ENCODE assay signal across 8 mouse cellular contexts in genomic region chr6:53820486-53820985, GRCm38 (mm10). TPM values are rescaled to one million over a fixed set of nuclear protein-coding genes. Genes with fewer than 3 reads are reported as not detected.
A peak's percentile ranks its signal among the peaks of the same experiment; 100 is the strongest.
DNase-seq lines count a peak whose midpoint lies in the region; ATAC-seq and TF ChIP-seq lines count a peak whose summit lies in the region.

Gene Tril (minus strand): TSS chr6:53820830.

- H3K27ac ChIP-seq in bone marrow macrophage, adult 2 months (ENCODE audit: insufficient read depth, low read depth, low read length) = no peak within 1 kb of the TSS
- H3K27ac ChIP-seq in intestine, embryonic 15.5 days = peak within 1 kb of the TSS; percentile 96
- H3K27ac ChIP-seq in midbrain, embryonic 11.5 days (ENCODE audit: low read depth, low read length) = peak within 1 kb of the TSS; percentile 60
- H3K27ac ChIP-seq in stomach, postnatal 0 days (replicated peaks) = peak within 1 kb of the TSS; percentile 93

- peak within 1 kb of the TSS; percentile 62 for H3K9ac ChIP-seq in intestine, embryonic 15.5 days
- peak within 1 kb of the TSS; percentile 69 for H3K9ac ChIP-seq in midbrain, embryonic 11.5 days (ENCODE audit: low read length)
- peak within 1 kb of the TSS; percentile 68 for H3K9ac ChIP-seq in stomach, postnatal 0 days (ENCODE audit: low read length)

- peaks cover 2% of the 10 kb centered on the region; the same call in 1 of the 2 replicates for H3K4me1 ChIP-seq in bone marrow macrophage, adult 2 months (ENCODE audit: control insufficient read depth, insufficient read depth, low read length)
- H3K4me1 ChIP-seq in intestine, embryonic 15.5 days (replicated peaks) = peaks cover 28% of the 10 kb centered on the region
- peaks cover 24% of the 10 kb centered on the region for H3K4me1 ChIP-seq in midbrain, embryonic 11.5 days (ENCODE audit: control insufficient read depth, insufficient read depth, low read length)
- peaks cover 19% of the 10 kb centered on the region for H3K4me1 ChIP-seq in stomach, postnatal 0 days (replicated peaks; ENCODE audit: control insufficient read depth, insufficient read depth)

- peak within 1 kb of the TSS; percentile 33 for H3K4me3 ChIP-seq in bone marrow macrophage, adult 2 months (ENCODE audit: insufficient read depth, low read length)
- H3K4me3 ChIP-seq in intestine, embryonic 15.5 days (replicated peaks) = peak within 1 kb of the TSS; percentile 50
- peak within 1 kb of the TSS; percentile 44 for H3K4me3 ChIP-seq in midbrain, embryonic 11.5 days (ENCODE audit: low read depth, low read length)
- peak within 1 kb of the TSS; percentile 57 for H3K4me3 ChIP-seq in stomach, postnatal 0 days (ENCODE audit: low read depth, low read length)

- no peaks in the 10 kb centered on the region for H3K9me3 ChIP-seq in intestine, embryonic 15.5 days
- no peaks in the 10 kb centered on the region for H3K9me3 ChIP-seq in midbrain, embryonic 11.5 days (ENCODE audit: control insufficient read depth, low read length)
- H3K9me3 ChIP-seq in stomach, postnatal 0 days (ENCODE audit: control insufficient read depth, low read length) = no peaks in the 10 kb centered on the region

- TF ChIP-seq POLR2A in bone marrow macrophage, adult 2 months (IDR thresholded peaks at IDR 0.05; ENCODE audit: borderline replicate concordance, low read depth, low read length) = no peak

- H3K36me3 ChIP-seq in intestine, embryonic 15.5 days = no peaks in the 10 kb centered on the region
- H3K36me3 ChIP-seq in midbrain, embryonic 11.5 days (ENCODE audit: control insufficient read depth, insufficient read depth, low read length) = no peaks in the 10 kb centered on the region
- H3K36me3 ChIP-seq in stomach, postnatal 0 days (ENCODE audit: control insufficient read depth, insufficient read depth, low read length) = no peaks in the 10 kb centered on the region

- H3K27me3 ChIP-seq in intestine, embryonic 15.5 days (replicated peaks) = peaks cover 36% of the 10 kb centered on the region
- H3K27me3 ChIP-seq in midbrain, embryonic 11.5 days (ENCODE audit: control insufficient read depth, insufficient read depth, low read length) = peaks cover 40% of the 10 kb centered on the region
- no peaks in the 10 kb centered on the region; the same call in 1 of the 2 replicates for H3K27me3 ChIP-seq in stomach, postnatal 0 days (ENCODE audit: control insufficient read depth, insufficient read depth, low read length)

- TF ChIP-seq EP300 in stomach, postnatal 0 days (optimal IDR thresholded peaks at IDR 0.05) = peak; percentile 75

- no peak for TF ChIP-seq CTCF in bone marrow macrophage, adult 2 months (IDR thresholded peaks at IDR 0.05; ENCODE audit: low read depth, low read length)
- TF ChIP-seq CTCF in stomach, postnatal 0 days (IDR thresholded peaks at IDR 0.05; ENCODE audit: low read depth) = peak; percentile 23; the same call in 1 of the 2 replicates

- intact Hi-C loops in gastrocnemius, postnatal 36 days (cut with DNase I) = no loop called here
- intact Hi-C loops in left cerebral cortex, postnatal 36 days (cut with DNase I) = loop anchor here (5.0 kb wide), 1 partner anchor 37 kb away; no protein-coding TSS in a partner anchor

- ATAC-seq in intestine, embryonic 15.5 days = peak; percentile 73
- ATAC-seq in midbrain, embryonic 11.5 days (ENCODE audit: low FRiP score) = peak; percentile 70
- peak; percentile 72; the same call in 1 of the 2 replicates for ATAC-seq in stomach, postnatal 0 days (ENCODE audit: low FRiP score, low TSS enrichment)
- no peak for ATAC-seq in erythroid progenitor cell, adult 5-6 weeks (replicated peaks; ENCODE audit: low FRiP score, poor library complexity, severe bottlenecking)

- H3K4me2 ChIP-seq in intestine, embryonic 15.5 days (replicated peaks) = peak within 1 kb of the TSS; percentile 92
- H3K4me2 ChIP-seq in midbrain, embryonic 11.5 days = peak within 1 kb of the TSS; percentile 79
- peak within 1 kb of the TSS; percentile 77 for H3K4me2 ChIP-seq in stomach, postnatal 0 days (replicated peaks; ENCODE audit: low read depth)

- WGBS in intestine, embryonic 15.5 days = under 1% methylated on average over 43 of the region's 43 CpGs
- under 1% methylated on average over 43 of the region's 43 CpGs for WGBS in midbrain, embryonic 11.5 days
- WGBS in stomach, postnatal 0 days = under 1% methylated on average over 43 of the region's 43 CpGs

- peak; percentile 67 for DNase-seq in embryo, embryonic 11.5 days (ENCODE audit: low read depth, low spot score)
- DNase-seq in gastrocnemius, postnatal 36 days = peak; percentile 80 to 84
- DNase-seq in left cerebral cortex, postnatal 36 days (ENCODE audit: low spot score in 2 of 2) = peak; percentile 56 to 65
- DNase-seq in midbrain, embryonic 11.5 days (ENCODE audit: low spot score, missing footprints) = no peak
- DNase-seq in stomach, postnatal 0 days (ENCODE audit: low spot score) = peak; percentile 61

RNA-seq across cellular contexts. Expression of gene Tril, which starts in this region (rescaled TPM):
- not detected in 2 replicates for polyA plus RNA-seq in bone marrow macrophage, adult 2 months (2012; ENCODE audit: insufficient read depth, insufficient read length, missing spikeins)
- 1 to 10 TPM; 2.2 to 3.0 TPM for total RNA-seq in gastrocnemius, postnatal 36 days (2021)
- polyA plus RNA-seq in intestine, embryonic 15.5 days (2015; fragmentation: Nextera tagmentation; extraction: Ambion mirVana) = 14.6 and 17.4 TPM in 2 replicates
- 10 to 100 TPM; 31.5 to 33.4 TPM for total RNA-seq in left cerebral cortex, postnatal 36 days (2021)
- 16.6 TPM in 2 replicates for polyA plus RNA-seq in midbrain, embryonic 11.5 days (2014; fragmentation: Nextera tagmentation; extraction: Ambion mirVana)
- polyA plus RNA-seq in stomach, postnatal 0 days (2015; fragmentation: Nextera tagmentation; extraction: Ambion mirVana) = 6.8 and 7.4 TPM in 2 replicates
- total RNA-seq in erythroid progenitor cell, adult 5-6 weeks (2015; ENCODE audit: low replicate concordance) = not detected in 2 replicates
- not detected in 2 replicates for total RNA-seq in erythroid progenitor cell, adult 5-6 weeks (2017; ENCODE audit: low replicate concordance)

Comparison
In these comparisons a context has a peak if more than half of its experiments do, and no peak if none do; other contexts are left out.
1. RNA of gene Tril (total RNA-seq): 31.5 to 33.4 TPM in left cerebral cortex, postnatal 36 days; 2.2 to 3.0 TPM in gastrocnemius, postnatal 36 days and not detected in erythroid progenitor cell, adult 5-6 weeks; every median in the first group is over 4 times any median in the second.
2. Peak in every context shown above with its lines, with median percentiles within 50 percentile points of each other: H3K4me3 ChIP-seq, H3K4me2 ChIP-seq and H3K9ac ChIP-seq.